Mouse (Mus musculus) right cerebral cortex, postnatal 14 days (tissue): ENCODE data around the gene Cebpg.

ENCODE experiments used
- DNase-seq: peaks from one replicate; pipeline ENCODE4 v3.0.0; 2022

Cebpg gene

DNA sequence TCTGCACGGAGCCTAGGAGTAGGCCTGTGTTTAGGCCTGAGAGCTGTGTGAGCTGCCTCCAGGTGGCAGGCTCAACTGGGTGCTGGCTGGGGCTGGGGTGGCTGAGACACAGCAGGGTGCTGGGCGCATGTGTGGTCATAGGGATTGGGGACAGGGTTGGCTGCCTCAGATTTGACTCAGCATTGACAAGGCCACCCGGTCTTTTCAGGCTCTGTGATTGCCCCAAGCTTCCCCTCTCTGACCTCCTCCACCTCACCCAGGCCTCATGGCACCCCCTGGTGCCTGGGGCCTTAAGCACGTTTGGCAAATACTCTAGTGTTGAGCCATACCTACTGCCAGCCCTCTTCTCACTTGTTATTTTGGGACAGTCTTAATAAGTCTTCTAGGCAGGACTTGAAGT lies 33.1 kb downstream of the Cebpg start:
- no peak for DNase-seq

DNA sequence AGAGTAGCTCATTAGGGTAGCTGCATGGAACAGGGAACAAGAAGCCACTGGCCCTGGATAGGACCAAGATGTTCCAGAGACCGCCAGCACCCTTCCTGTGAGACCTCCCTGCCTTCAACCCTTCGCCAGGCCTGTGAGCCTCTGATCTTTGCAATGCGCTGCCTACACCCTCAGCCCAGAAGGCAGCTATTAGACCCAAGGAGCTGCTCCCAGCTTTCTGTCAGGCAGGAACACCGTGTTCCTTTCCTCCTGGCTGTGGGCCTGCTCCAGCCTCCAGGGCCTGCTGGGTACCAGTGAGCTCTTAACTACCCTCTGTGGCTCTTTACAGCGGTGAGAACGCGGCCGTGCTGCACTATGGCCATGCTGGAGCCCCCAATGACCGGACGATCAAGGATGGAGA lies 35.0 kb downstream of the Cebpg start:
- no peak for DNase-seq

DNA sequence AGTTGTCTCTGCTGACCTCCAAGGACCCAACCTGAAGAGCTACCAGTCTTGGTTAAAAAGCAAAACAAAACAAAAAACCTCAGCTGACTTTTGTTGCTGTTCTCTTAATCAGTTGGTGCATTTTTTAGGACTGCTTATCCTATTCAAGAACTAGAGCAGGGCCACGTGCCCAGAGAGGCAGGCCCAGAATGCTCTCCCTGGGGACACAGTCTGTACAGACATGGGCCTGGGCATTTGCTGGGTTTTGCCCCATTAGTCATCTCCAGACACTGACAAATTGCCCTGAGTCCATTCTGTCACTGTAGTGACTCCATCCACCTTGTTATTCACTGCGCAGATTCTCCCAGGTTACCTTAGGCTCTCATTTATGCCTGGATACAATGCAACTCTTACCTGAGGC lies 41.1 kb downstream of the Cebpg start:
- no peak for DNase-seq

DNA sequence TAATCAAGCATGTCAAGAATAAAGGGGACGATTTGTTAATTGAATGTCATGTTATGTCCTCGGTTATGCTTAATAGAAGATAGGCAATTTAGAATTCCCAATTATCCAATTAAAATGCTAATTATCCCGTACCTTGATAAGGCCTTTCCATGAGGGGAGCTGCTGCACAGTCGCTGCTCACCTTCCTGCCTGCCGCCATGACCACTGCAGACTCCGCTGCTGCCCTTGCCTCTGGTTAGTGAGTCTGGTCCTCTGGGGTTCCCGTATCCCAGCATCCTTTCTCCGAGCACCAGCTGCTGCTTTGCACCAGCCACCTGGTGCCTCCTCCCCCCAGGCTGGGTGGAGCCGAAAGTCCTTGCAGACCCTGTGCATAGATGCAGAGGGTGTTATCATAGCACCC lies 43.1 kb downstream of the Cebpg start:
- no peak for DNase-seq

DNA sequence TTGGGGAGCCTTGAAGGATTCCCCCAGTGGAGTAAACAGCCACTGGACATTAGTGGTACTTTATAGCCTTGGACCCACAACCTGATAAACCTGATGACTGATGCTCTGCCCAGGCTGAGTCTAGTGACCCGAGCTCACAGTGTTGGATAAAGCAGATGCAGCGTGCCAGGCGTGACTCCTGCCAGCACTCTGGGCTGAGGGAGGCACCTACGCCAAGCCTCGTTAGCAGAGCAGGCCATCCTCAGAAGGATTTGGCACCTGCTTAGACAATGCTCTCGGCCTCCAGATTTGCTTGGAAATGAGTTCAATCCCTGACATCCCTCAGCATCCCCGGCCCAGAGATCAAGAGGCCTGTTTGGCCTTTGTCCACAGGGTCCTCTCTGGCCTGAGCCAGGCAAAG lies 49.7 kb downstream of the Cebpg start:
- DNase-seq = no peak

DNA sequence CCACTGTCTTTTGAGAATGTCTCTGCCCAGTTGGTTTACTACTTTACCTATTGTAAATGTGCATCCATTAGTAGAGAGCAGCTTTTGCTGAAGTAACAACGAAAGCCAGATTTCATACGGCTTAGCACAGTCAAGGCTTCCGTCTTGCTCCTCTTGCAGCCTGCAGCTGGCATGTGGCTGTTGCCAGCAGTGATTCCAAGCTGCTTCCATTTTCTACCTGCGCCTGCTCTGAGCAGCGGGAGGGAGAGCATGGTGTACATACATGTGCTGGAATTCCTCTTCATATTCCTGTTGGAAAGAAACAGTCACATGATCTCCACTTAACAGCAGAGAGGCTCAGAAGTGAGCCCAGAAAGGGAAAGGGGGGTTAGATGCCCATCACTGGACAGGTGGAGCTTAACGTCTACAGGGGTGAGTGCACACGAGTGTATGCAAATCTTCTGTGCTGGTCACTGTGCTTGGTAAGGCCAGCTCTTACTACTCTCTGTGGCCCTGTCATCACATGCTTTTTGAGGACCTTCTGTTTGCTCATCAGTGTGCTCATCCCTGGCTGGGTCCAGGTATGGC lies 53.1 kb downstream of the Cebpg start:
- DNase-seq = no peak

DNA sequence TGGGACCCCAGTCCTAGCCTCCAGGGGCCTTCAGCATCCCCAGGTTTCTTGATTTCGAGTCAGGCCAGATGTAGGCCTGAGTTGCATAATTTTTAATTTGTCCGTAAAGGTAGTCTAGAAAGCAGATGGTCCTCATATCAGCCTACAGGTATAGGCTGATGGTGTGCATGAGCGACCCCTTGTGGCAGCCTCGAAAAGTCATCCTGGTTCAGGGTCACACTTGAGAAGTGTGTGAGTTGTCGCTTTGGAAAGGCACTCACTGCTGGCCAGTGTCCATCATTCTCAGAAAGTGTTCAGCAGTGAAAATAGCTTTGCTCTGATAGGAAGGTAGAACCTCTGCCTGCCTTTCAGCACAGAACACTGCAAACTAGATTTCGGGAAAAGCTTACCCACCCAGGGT lies 55.5 kb downstream of the Cebpg start:
- DNase-seq = peak; percentile 44
